Mouse (Mus musculus): ENCODE measurements around the gene Ubac2.

GRCm38 (mm10) chr14:122020567-122020966 lies 142.1 kb downstream of the Ubac2 start:
- TF ChIP-seq POLR2A (IDR thresholded peaks at IDR 0.05; ENCODE audit: borderline replicate concordance, low read depth, low read length) (no peak), CTCF (IDR thresholded peaks at IDR 0.05; ENCODE audit: low read depth, low read length) (no peak)
